Mouse (Mus musculus): Measurements from ENCODE around the gene Slc35f3. TPM values are rescaled to one million over a fixed set of nuclear protein-coding genes. Genes with fewer than 3 reads are reported as not detected.

Gene Slc35f3
- total RNA-seq, 2 experiments from 2014 or later: 42.4 to 45.3 TPM

- no peak for DNase-seq
These were observed 122.5 kb downstream of the Slc35f3 start for GRCm38 (mm10) chr8:126420834-126421233.

- DNase-seq: peak; percentile 96 to 97
These were observed 124.0 kb downstream of the Slc35f3 start, which contains the start of gene Coa6 for GRCm38 (mm10) chr8:126422174-126422919. Gene Coa6 (plus strand): TSS chr8:126422515.

- DNase-seq: peak in 1 of 2 experiments; percentile 36
These were observed 124.6 kb downstream of the Slc35f3 start for GRCm38 (mm10) chr8:126422920-126423300.

GRCm38 (mm10) chr8:126424163-126424562 is 125.8 kb downstream of the Slc35f3 start:
- DNase-seq: no peak

- DNase-seq: no peak
These were observed 126.6 kb downstream of the Slc35f3 start for GRCm38 (mm10) chr8:126424946-126425345.

- DNase-seq: no peak
These were observed 131.3 kb downstream of the Slc35f3 start for GRCm38 (mm10) chr8:126429635-126430034.

- DNase-seq: peak; percentile 24 to 25
These were observed 135.5 kb downstream of the Slc35f3 start for GRCm38 (mm10) chr8:126433827-126434226.

GRCm38 (mm10) chr8:126438937-126439336 is 140.6 kb downstream of the Slc35f3 start:
- DNase-seq: no peak

Other genes starting within 250 kb of the Slc35f3 start
- gene Coa6, start 124.0 kb downstream of the Slc35f3 start, total RNA-seq (2021): 10 to 100 TPM; 25.5 to 29.8 TPM
- gene Tarbp1, start 176.5 kb downstream of the Slc35f3 start, total RNA-seq (2021): 1 to 10 TPM; 4.4 to 4.6 TPM

All from layer of hippocampus, postnatal 36 days (tissue).